Mouse (Mus musculus): ENCODE measurements at regions not wholly inside any gene's neighbourhood (a gene's known extent, or its start where the extent isn't known, plus 50 kb on each side); places are given as distances from the start of the nearest gene placed in this dataset.
A peak's percentile ranks its signal among the peaks of the same experiment; 100 is the strongest.

DNA sequence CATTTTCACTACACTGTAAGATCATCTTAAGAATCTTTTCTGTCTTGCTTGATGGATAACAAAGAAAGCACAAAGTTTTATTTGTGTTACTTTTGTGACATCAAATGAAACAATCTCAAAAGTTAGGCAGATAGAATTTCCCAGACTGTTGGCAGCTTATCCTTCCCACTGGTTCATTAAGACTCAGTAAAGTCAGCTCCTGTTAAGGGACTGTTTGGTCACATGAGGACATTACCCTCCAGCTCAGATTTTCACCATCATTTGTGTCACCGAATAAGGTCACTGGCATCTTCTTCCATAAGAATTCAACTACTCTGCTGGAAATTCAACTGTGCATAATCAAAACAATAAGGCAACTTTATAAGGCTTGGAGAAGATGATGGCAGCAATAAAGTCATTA lies 126.3 kb downstream of the Sucnr1 start:
- no peaks in the 10 kb centered on the region for H3K79me2 ChIP-seq (ENCODE audit: control insufficient read depth, insufficient read depth, low read length, poor library complexity)
- no peaks in the 10 kb centered on the region for H3K9me3 ChIP-seq (replicated peaks; ENCODE audit: insufficient read depth, low read length)
- TF ChIP-seq USF1 (IDR thresholded peaks at IDR 0.05; ENCODE audit: low read depth, low read length) (no peak), KAT2A (conservative IDR thresholded peaks at IDR 0.05; ENCODE audit: low read depth, low read length) (no peak), ZMIZ1 (IDR thresholded peaks at IDR 0.05; ENCODE audit: low read depth, low read length) (no peak), EP300 (IDR thresholded peaks at IDR 0.05; ENCODE audit: low read depth in 1 of 2, low read length in 2 of 2) (no peak), E2F4 (IDR thresholded peaks at IDR 0.05; ENCODE audit: borderline replicate concordance, low read depth, low read length) (no peak), SMC3 (IDR thresholded peaks at IDR 0.05; ENCODE audit: low read depth, low read length) (no peak), CHD1 (IDR thresholded peaks at IDR 0.05; ENCODE audit: low read depth, low read length) (no peak), POLR2AphosphoS5 (IDR thresholded peaks at IDR 0.05; ENCODE audit: borderline replicate concordance, low read depth, low read length) (no peak)
- H3K4me3 ChIP-seq (ENCODE audit: control insufficient read depth in 1 of 2, insufficient read depth in 1 of 2, low read depth in 2 of 2, low read length in 2 of 2): no peak overlapping the region
- no peaks in the 10 kb centered on the region for H3K36me3 ChIP-seq (ENCODE audit: control insufficient read depth in 1 of 2, insufficient read depth in 2 of 2, low read length in 2 of 2)
- no peak for DNase-seq (ENCODE audit: low read depth, low spot score)
- no peaks in the 10 kb centered on the region; a peak in 2 of 4 replicates for H3K27me3 ChIP-seq (ENCODE audit: control insufficient read depth in 1 of 2, insufficient read depth in 2 of 2, low read length in 2 of 2)
- H3K9ac ChIP-seq (ENCODE audit: control insufficient read depth, low read depth, low read length, poor library complexity, severe bottlenecking): no peak overlapping the region
- H3K27ac ChIP-seq (ENCODE audit: control insufficient read depth, low read depth, low read length): no peak overlapping the region
- H3K4me1 ChIP-seq (ENCODE audit: control insufficient read depth in 1 of 2, insufficient read depth in 2 of 2, low read length in 2 of 2): no peaks in the 10 kb centered on the region

- H3K36me3 ChIP-seq (ENCODE audit: control insufficient read depth in 1 of 2, insufficient read depth in 2 of 2, low read length in 2 of 2): peaks cover 0 to 8% of the 10 kb centered on the region in 2 experiments; a peak in 2 of 4 replicates
- TF ChIP-seq GATA1 (IDR thresholded peaks at IDR 0.05; ENCODE audit: low read depth, low read length) (peak; percentile 64), ETS1 (IDR thresholded peaks at IDR 0.05; ENCODE audit: low read depth, low read length) (peak; percentile 30; the same call in 1 of the 2 replicates), ELF1 (IDR thresholded peaks at IDR 0.05; ENCODE audit: low read depth, low read length) (peak; percentile 46; the same call in 1 of the 2 replicates), ZMIZ1 (IDR thresholded peaks at IDR 0.05; ENCODE audit: low read depth, low read length) (no peak), ZNF384 (IDR thresholded peaks at IDR 0.05; ENCODE audit: low read depth, low read length) (no peak), EP300 (IDR thresholded peaks at IDR 0.05; ENCODE audit: low read depth in 1 of 2, low read length in 2 of 2) (peak; percentile 11 to 66; a peak in 3 of 4 replicates)
- no peak overlapping the region for H3K4me3 ChIP-seq (ENCODE audit: control insufficient read depth in 1 of 2, insufficient read depth in 1 of 2, low read depth in 2 of 2, low read length in 2 of 2)
- H3K9me3 ChIP-seq (replicated peaks; ENCODE audit: insufficient read depth, low read length): no peaks in the 10 kb centered on the region
- H3K9ac ChIP-seq (ENCODE audit: control insufficient read depth, low read depth, low read length, poor library complexity, severe bottlenecking): 0 out of 2 replicates have a peak overlapping the region, but pooled peaks have one; percentile 40
- H3K27me3 ChIP-seq (ENCODE audit: control insufficient read depth in 1 of 2, insufficient read depth in 2 of 2, low read length in 2 of 2): no peaks in the 10 kb centered on the region
- H3K4me1 ChIP-seq (ENCODE audit: control insufficient read depth in 1 of 2, insufficient read depth in 2 of 2, low read length in 2 of 2): peaks cover 0 to 2% of the 10 kb centered on the region in 2 experiments; a peak in 2 of 4 replicates
- no peaks in the 10 kb centered on the region for H3K79me2 ChIP-seq (ENCODE audit: control insufficient read depth, insufficient read depth, low read length, poor library complexity)
- no peak overlapping the region for H3K27ac ChIP-seq (ENCODE audit: control insufficient read depth, low read depth, low read length)
- peak; percentile 68 for DNase-seq (ENCODE audit: low read depth, low spot score)
Observed at GRCm38 (mm10) chr3:60218938-60219337, 137.3 kb downstream of the Sucnr1 start.

- Histone ChIP-seq H3K79me2 (ENCODE audit: control insufficient read depth, insufficient read depth, low read length, poor library complexity) (no peaks in the 10 kb centered on the region), H3K4me1 (ENCODE audit: control insufficient read depth in 1 of 2, insufficient read depth in 2 of 2, low read length in 2 of 2) (no peaks in the 10 kb centered on the region), H3K9me3 (replicated peaks; ENCODE audit: insufficient read depth, low read length) (no peaks in the 10 kb centered on the region), H3K4me3 (ENCODE audit: control insufficient read depth in 1 of 2, insufficient read depth in 1 of 2, low read depth in 2 of 2, low read length in 2 of 2) (no peak overlapping the region), H3K9ac (ENCODE audit: control insufficient read depth, low read depth, low read length, poor library complexity, severe bottlenecking) (no peak overlapping the region), H3K36me3 (ENCODE audit: control insufficient read depth in 1 of 2, insufficient read depth in 2 of 2, low read length in 2 of 2) (no peaks in the 10 kb centered on the region), H3K27ac (ENCODE audit: control insufficient read depth, low read depth, low read length) (no peak overlapping the region), H3K27me3 (ENCODE audit: control insufficient read depth in 1 of 2, insufficient read depth in 2 of 2, low read length in 2 of 2) (no peaks in the 10 kb centered on the region)
- no peak for DNase-seq (ENCODE audit: low read depth, low spot score)
- TF ChIP-seq ZNF384 (IDR thresholded peaks at IDR 0.05; ENCODE audit: low read depth, low read length) (no peak), GABPA (IDR thresholded peaks at IDR 0.05; ENCODE audit: low read depth, low read length) (no peak), JUND (IDR thresholded peaks at IDR 0.05; ENCODE audit: low read depth, low read length) (no peak), USF2 (IDR thresholded peaks at IDR 0.05; ENCODE audit: borderline replicate concordance in 1 of 2, insufficient read depth in 1 of 2, low read depth in 1 of 2, low read length in 2 of 2) (no peak), MAFK (IDR thresholded peaks at IDR 0.05; ENCODE audit: borderline replicate concordance, low read depth, low read length) (no peak), KAT2A (conservative IDR thresholded peaks at IDR 0.05; ENCODE audit: low read depth, low read length) (no peak), TBP (IDR thresholded peaks at IDR 0.05; ENCODE audit: low read depth, low read length) (no peak), POLR2AphosphoS2 (IDR thresholded peaks at IDR 0.05; ENCODE audit: low read length) (no peak), HCFC1 (IDR thresholded peaks at IDR 0.05; ENCODE audit: low read depth, low read length) (no peak), CTCF (IDR thresholded peaks at IDR 0.05 in 2 of 3, conservative IDR thresholded peaks at IDR 0.05 in 1 of 3; ENCODE audit: control insufficient read depth in 1 of 3, insufficient read depth in 1 of 3, low read depth in 2 of 3, low read length in 3 of 3, poor library complexity in 1 of 3, severe bottlenecking in 1 of 3) (no peak), MAZ (IDR thresholded peaks at IDR 0.05; ENCODE audit: low read depth, low read length) (no peak), TAL1 (IDR thresholded peaks at IDR 0.05; ENCODE audit: low read length) (no peak), CHD1 (IDR thresholded peaks at IDR 0.05; ENCODE audit: low read depth, low read length) (no peak), ZMIZ1 (IDR thresholded peaks at IDR 0.05; ENCODE audit: low read depth, low read length) (no peak), EP300 (IDR thresholded peaks at IDR 0.05; ENCODE audit: low read depth in 1 of 2, low read length in 2 of 2) (no peak), GATA1 (IDR thresholded peaks at IDR 0.05; ENCODE audit: low read depth, low read length) (no peak), NRF1 (IDR thresholded peaks at IDR 0.05; ENCODE audit: insufficient read depth, low read depth, low read length, poor library complexity, severe bottlenecking) (no peak)
Observed at GRCm38 (mm10) chr3:60240664-60241063, 159.0 kb downstream of the Sucnr1 start.
